Mouse (Mus musculus) adrenal gland, adult 18-20 months (tissue): ENCODE data around the gene Ank3. TPM values are rescaled to one million over a fixed set of nuclear protein-coding genes. Genes with fewer than 3 reads are reported as not detected.

Source experiments
- DNase-seq, 2 experiments: peaks; one replicate each; pipeline ENCODE4 v3.0.0; 2021 to 2022; ENCODE audit warnings: low spot score in 2 of 2
- total RNA-seq, 2 experiments: library from RNA; stranded (reverse); gene quantifications; 1 replicate in 1 of 2; 2 replicates in 1 of 2; pipeline ENCODE4 v1.2.3; 2021

The Ank3 gene
- total RNA-seq, 2 experiments from 2014 or later, result 10.1 to 11.7 TPM

DNA sequence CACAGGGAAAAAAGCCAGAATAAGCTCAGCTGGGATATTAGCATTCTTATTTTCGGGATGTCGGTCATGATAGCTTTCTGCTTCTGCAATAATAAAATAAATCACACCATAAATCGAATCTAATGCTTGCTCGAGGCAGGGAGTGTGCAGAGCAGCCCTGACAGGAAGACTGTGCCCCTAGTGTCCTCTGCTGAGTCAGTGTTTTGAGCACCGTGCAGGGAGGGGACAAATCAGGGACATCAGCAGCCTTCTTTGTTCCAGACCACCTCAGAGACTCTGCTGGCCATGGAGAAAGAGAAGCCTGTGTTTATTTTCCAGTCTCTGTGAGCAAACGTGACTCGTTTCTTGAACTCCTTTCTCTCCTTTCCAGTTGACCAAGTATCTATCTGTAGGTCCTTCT lies 352.8 kb downstream of the Ank3 start:
- no peak for DNase-seq

DNA sequence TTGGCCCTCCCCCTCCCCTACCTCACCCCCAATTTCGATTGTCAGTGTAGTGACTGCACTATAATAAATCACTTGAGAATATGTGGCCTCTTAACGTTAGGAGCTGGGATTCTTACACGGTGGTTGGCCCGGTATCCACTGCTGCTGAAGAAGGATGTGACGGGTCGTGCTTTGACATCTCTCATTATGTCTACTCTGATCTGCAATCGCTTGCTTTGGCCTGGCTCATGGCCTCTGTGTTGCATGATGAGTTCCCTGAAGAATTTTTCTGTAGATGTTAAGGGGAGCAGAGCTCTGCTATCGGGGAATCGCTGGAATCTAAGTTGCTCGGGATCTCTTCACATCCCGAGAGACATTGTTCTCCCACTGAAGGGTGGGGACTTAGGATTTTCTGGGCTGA lies 354.9 kb downstream of the Ank3 start:
- DNase-seq, result peak; percentile 34 to 45

- DNase-seq, result no peak
Measured at GRCm38 (mm10) chr10:69756956-69757672, 358.5 kb downstream of the Ank3 start.

GRCm38 (mm10) chr10:69762977-69763376 lies 364.4 kb downstream of the Ank3 start:
- DNase-seq, result no peak

DNA sequence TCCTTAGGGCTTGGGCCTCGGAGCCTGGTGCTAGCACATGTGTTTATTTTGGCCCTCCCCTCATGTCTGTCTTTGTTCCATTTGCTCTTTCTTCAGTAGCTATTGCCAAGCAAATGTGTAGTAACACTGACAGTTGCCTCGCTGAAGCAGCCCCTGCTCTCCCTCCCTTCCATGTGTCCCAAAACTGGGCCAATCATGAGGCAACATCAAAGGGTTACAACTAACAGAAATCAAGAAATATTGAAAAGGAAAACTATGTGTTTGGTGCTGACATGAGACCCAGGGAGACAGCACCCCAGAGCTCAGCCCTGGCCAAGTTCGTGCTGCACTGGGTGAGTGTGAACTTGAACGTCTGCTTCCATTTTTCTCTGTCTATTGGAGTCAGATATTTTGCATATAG lies 365.8 kb downstream of the Ank3 start:
- DNase-seq, result no peak

DNA sequence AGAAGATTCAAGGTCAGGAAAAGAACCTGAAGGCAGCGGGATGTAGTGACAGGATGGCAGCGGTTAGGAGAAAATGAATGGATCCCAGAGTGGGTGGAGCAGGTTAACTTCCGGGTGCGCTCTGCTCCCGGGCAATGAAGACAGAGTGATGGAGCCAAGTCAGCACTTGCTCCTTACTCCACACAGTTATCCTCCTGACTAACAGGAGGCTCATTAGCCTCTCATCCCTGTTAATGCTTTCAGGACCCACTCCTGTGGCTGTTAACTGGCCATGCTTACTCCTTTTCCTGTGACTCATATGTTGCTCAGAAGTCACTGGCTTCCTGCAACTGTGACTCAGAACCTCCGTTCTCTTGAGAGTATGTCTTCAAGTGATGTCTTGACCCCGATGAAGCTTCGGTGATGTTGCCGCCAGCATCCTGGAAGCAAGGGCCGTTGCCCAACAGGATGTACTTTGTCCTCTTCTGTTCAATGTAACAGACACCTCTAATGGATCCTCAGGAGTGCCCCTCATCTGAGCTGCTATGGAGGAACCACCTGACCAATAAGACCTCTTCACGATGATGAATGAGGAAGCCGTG lies 378.6 kb downstream of the Ank3 start:
- DNase-seq, result no peak

DNA sequence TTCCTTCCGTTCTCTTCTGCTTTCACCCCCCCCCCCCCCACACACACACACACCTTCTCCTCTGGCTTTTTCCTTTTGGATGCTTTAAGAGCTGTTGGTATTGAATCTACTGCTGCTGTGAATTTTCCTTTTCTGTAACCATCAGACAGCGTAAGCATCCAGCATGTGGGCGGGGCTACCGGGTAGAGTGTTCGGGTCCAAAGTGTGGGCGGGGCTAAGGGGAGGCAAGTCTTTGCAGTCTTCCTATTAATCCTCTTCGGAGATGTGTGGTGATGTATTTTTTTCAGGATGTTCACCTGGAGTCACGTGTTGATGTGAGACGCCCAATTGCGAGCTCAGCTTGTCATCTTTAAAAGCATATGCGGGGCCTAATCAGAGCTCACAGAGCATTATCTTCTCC lies 379.2 kb downstream of the Ank3 start:
- no peak for DNase-seq

- DNase-seq, result no peak
Measured at GRCm38 (mm10) chr10:69779246-69779645, 380.7 kb downstream of the Ank3 start.

GRCm38 (mm10) chr10:69781491-69781890 lies 382.9 kb downstream of the Ank3 start:
- DNase-seq, result peak; percentile 26 to 38

DNA sequence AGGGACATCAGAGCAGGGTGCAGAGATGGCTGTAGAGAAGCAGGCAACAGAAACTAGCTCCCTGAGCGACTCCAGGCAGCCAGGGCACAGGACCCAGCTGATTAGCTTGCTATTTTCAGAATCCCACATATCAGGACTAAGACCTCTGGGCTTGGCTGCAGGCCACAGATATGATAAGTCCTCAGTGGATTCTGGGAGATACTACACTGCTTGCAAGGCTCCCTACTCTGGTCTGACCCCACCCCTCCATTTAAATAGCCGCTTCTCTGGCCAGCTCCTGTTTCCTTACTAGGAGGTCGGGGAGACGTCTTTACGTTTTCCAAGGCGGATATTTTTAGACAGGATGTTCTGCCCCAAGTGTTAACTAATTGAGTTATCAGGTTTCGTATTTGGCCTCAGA lies 386.7 kb downstream of the Ank3 start:
- DNase-seq, result no peak

DNA sequence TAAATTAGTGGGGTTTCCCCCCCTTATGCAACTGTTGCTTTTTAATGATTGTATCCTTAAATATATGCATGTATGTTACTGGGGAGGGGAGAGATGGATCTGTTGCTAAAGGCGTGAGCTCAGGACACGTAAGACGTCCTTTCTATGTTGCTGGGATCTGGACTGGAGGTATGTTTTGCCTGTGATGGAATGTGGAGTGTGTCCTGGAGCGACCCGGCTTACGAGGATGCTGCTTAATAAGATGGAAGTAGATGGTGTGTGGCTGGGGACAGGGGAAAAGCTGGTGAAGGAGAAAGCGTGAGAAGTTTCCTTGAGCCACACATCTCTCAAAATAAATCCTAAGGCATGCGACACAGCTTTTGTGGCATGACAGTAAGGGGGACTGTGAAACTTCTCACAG lies 387.1 kb downstream of the Ank3 start:
- no peak for DNase-seq

DNA sequence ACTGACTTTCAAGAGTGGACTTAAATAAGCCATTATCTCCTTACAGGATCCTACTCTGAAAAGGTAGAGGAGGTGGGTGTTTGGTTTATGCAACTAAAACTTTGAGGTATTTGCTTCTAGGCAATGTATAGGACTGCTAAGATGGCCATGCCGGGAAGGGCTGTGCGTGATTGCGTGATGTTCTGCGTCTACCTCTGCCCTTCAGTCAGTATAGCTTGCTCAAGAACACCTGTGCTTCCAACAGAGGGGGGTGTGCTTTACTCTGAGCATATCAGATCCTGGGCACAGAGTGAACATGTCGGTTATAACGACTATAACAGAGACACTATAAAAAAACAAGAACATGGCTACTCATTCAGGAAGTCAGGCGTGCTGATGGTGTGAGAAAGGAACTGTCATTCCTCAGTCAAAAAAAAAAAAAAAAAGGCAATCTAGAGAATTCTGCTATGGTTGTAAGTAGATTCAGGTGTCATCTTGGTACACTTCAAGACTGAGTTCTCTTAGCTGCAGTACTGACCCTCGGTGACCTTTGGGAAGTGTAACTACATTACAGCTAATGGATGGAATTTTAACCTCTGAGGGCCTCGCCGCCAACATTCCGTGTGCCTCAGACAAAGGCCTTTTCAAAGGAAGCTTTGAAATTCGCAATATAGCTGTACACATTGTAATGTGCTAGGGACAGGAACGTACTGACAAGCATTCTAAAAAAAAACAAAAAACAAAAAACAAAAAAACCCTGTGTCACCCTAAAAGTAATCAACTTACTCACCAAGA lies 387.8 kb downstream of the Ank3 start:
- DNase-seq, result no peak

DNA sequence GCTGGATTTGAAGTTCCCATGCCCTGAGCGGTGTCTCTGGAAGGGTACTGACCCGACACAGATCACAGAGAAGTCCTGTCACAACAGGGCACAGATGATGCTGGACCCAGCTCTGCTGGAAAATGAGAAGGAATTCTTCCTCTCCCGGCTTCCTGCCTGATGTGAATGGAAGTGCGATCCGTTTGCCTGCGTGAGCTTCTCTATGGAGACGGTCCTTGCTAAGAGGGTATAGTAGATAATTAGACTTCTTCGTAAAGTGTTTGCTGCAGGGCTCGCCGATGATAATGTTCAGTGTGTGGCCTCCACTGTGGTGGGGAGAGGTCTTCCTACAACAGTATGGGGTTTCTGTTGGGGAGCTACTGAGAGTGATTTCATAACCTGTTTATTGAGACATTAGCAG lies 388.8 kb downstream of the Ank3 start:
- no peak for DNase-seq

GRCm38 (mm10) chr10:69790606-69791005 lies 392.0 kb downstream of the Ank3 start:
- DNase-seq, result no peak

DNA sequence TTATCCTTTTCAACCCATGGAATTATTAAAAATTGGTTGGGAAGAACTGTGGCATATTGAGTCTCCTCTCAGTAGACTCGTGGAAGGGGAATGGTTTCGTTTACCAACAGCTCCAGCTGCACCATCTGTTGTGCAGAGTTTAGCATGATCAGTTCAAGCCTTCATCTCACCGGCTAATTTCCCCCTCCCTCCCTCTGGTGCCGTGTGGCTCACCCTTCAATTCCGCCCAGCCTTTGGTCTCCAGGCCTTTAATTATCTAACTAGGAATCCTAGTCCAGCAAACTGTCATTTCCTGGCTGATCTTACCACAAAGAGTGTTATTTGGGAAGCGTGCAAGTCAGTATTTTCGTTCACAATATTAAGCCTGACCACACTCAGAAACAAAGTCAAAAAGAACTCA lies 393.4 kb downstream of the Ank3 start:
- DNase-seq, result no peak

DNA sequence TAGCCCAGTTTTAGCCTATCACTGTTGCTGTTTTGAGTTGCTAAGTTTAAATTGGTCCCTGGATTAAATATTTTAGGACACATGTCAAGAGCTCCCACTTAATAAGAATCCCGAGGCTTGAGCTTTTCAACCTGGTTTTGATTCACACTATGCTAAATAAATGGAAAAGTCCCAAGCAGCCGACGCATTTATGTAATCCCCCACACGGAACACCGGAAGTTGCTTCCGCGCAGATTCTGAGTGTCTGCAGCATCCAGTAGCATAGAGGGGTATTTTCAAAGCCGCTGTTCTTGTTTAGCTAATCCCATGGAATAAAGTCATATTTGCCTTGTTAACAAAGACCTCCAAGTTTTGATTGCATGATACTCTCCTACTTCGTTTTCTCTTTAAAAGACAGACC lies 393.8 kb downstream of the Ank3 start:
- no peak for DNase-seq

DNA sequence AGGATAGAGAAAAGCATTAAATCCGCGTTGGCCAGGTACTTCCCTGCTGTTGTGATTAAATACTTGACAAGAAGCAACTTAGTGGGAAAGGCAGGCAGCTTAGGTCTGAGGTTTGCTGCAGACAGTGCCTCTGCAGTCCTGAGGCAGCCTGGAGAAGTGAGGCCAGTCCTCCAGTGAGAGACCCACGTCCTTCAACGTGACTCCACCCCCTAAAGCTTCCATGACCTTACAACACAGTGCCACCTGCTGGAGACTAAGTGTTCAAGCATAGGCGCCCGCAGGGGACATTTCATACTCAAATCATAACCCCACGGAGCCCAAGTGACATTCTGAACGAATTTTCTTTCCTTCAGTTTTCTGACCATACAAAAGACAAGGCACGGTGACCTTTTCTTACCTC lies 394.5 kb downstream of the Ank3 start:
- DNase-seq, result peak; percentile 38 to 44

- DNase-seq, result no peak
Measured at GRCm38 (mm10) chr10:69795656-69796055, 397.1 kb downstream of the Ank3 start.

DNA sequence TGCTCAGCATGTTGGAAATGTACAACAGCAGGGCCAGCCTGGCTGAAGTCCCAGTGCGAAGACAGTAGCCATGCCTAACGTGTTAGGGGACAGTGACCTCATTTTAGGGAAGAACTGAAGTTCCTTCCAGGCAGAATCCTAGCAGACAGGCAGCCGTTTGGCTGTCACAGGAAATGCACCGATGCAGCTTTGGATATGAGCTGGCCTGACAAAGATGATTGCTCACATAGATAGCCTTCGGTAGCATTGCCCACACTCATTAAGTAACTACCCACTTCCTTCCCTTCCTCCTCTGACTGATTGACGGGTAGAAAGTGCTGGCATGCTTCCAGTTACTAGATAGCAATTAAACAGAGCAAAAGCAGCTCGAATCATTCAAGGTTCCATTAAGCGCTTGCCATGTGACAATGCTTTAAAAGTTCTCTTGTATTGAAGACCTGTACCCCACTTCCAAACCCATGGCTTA lies 397.9 kb downstream of the Ank3 start:
- DNase-seq, result no peak

DNA sequence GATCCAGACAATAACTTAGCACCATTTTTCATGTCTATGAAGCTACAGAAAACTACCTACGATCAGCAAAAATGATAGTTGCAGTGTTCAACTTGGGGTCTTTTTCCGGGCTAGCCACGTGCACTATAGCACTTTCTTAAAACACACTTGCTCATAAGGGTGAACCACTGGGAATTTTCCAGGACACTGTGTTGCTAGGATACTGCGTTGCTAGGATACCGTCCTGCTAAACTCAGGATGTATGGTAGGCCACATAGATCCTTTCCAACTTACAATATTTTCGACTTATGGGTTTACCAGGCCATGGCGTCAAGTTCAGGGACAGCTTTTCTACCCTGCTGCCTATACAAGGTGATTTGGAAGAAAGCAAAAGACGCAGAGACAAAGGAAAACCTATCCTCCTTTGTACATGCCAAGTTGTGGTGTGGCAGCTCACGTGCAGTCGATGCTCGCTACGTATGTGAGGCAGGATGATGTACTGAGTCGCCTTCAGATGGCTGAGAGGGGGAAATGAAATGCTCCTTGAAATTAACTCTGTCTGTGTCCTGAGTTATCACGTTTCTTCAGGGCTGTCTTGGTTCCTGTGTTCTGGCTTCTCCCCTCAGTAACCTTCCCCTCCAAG lies 404.7 kb downstream of the Ank3 start:
- DNase-seq, result no peak

GRCm38 (mm10) chr10:69804613-69805012 lies 406.0 kb downstream of the Ank3 start:
- no peak for DNase-seq

DNA sequence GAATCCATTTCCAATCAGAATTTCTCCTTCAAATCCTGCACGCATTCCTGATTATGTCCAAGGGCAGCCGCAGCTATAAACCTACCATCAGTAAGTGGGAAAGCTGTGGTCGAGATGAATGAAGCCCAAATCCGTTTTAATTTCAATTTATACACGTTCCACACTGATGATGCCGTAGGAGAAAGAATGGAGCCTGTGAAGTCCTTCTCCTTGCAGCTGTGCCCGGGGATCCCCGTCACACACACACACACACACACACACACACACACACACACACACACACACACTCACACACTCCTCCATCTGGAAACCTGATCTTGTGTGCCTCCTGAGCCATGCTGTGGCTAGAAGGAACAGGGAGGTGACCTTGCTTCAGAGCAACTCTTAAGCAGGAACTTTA lies 412.2 kb downstream of the Ank3 start:
- no peak for DNase-seq
